Mouse (Mus musculus) spleen, postnatal 36 days (tissue): Measurements from ENCODE around the gene Nme9.

ENCODE experiments used
- DNase-seq, 2 experiments: peaks; one replicate each; pipeline ENCODE4 v3.0.0; 2022; ENCODE audit warnings: low spot score in 2 of 2, mixed read lengths in 1 of 2

Gene Nme9

DNA sequence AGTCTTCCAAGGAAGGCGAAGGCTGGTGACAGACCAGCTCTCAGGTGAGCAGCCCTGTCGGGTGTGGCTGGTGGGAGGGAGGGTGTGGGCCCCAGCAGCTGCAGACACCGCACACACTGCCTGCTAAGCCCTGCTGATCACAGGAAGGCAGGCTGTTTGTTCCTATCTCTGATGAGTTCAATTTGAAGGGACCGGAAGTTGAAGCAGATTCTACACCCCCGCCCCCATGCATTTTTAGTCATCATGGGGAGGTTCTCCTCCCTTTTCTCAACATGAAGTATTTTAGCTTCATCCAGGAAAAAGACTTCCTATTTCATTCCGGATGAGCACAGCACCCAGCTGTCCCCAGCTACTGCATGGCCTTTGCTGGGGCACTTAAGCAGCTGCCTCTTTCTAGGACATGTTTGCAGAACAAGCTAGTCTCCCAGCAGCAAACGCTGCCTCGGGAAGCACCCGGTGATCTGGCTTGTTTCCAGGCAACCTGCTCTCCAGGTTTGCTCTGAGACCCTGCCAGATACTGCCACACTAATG lies 28.0 kb downstream of the Nme9 start:
- DNase-seq = peak in 1 of 2 experiments; percentile 27

DNA sequence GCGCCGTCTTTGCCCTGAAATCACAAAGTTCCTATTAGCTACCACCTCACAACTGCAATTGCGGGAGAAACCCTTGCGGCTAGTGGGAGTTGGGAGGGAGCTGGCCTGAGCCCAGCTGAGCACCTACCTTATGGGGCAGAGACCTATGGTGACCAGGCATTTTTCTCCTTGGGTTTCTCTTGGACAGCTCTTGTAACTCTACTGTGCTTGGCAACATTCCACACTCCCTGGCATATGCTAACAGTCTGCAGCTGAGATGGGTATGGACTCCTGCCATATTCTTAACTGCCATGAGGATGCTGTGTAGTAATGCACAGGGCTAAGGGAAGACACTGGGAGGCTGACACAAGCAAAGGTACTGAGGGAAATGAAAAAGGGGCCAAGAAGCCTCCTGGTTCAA lies 29.5 kb downstream of the Nme9 start:
- no peak for DNase-seq

- DNase-seq = no peak
These were observed 31.9 kb downstream of the Nme9 start for GRCm38 (mm10) chr9:99483191-99483590.

DNA sequence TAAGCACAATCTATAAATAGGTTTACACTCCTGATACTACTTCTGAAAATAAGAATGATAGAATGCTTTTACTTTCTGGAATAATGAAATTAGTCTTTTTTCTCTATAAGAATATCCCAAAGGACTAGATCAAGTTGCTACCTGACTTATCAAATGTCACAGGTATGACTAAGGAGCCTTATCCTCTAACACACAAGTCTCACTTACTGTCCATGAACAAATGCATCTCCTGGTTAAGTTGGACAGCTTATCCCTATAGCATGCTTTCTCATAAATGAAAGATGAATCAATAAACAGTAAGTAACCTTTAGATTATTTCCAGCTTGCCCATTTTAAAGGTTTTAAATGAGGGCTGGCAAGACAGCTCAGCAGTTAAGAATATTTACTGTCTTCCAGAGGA lies 33.4 kb downstream of the Nme9 start:
- no peak for DNase-seq

- peak in 1 of 2 experiments; percentile 25 for DNase-seq
These were observed 33.9 kb downstream of the Nme9 start for GRCm38 (mm10) chr9:99485144-99485543.

- DNase-seq = no peak
These were observed 35.9 kb downstream of the Nme9 start for GRCm38 (mm10) chr9:99487126-99487695.

DNA sequence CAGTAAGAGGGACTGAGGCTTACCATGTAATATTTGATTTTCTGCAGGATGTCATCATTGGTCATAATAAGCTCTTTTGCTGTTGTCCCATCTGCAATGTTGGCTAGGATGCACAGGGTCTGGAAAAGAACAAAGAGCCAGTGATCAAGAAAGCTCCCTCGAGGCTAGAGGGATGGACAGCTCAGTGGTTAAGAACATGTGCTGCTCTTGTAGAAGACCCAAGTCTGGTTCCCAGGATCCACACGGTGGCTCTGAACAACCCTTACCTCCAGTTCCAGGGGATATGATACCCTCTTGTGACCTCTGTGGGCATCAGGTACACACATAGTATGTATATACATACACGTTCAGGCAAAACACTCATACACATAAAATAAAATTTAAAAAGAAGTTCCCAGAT lies 36.6 kb downstream of the Nme9 start:
- no peak for DNase-seq

DNA sequence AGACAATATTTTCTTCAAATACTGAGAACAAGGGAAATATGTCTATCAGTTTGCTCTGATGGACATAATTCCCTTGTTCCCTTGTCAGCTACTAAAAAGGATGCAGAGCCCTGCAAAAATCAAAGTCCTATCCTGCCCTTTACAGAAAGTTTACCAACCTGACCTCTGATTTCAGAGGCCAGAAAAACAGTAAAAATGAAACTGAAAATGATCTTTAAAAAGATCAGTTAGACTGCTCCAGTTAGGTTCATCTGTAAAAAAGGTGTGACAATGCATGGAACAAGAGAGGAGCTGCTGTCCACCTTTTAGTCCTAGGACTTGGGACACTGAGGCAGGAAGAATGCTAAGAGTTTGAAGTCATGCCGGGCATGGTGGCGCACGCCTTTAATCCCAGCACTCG lies 39.8 kb downstream of the Nme9 start:
- DNase-seq = no peak

- DNase-seq = no peak
These were observed 41.4 kb downstream of the Nme9 start for GRCm38 (mm10) chr9:99492634-99493200.

DNA sequence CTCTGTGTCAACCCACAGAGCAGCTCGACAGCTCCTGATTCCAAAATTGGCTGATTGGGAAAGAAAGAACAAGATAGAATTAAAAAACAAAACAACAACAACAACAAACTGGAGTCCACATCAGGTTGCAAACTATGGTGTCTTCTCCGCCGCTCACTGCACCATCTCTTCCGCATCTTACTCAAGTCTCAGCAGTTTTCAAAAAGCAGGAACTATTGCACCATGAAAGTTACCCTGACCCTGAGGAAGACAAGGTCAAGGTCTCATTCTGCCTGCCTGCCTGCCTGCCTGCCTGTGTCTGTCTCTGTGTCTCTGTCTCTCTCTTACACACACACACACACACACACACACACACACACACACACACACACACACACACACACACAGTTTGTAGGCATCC lies 48.1 kb downstream of the Nme9 start:
- peak in 1 of 2 experiments; percentile 11 for DNase-seq

- no peak for DNase-seq
These were observed 54.6 kb downstream of the Nme9 start for GRCm38 (mm10) chr9:99505875-99506274.
